Mouse (Mus musculus) cerebellum, postnatal 10 days (tissue): ENCODE measurements around the gene Cd3eap.

ENCODE experiments used
- DNase-seq, 2 experiments: peaks; one replicate each; pipeline ENCODE4 v3.0.0; 2021; ENCODE audit warnings: mixed read lengths in 2 of 2

Gene Cd3eap

DNA sequence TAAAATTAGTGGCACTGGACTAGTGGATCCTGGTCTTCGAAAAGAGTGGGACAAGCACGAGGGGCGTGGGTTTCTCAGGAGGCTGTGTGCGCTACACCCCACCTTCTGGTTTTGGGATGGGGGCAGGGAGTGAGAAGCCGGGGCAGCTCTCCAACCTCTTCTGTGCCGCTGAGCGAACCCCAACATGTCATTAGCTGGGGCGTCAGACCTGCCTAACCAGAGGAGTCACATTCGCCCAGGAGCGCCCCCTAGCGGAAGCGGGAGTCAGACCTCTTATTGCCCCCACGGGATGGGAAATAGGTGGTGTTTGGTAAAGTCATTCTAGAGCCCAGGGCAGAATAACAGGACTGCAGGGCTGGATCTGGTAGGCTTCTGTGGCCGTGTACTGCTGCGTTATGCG lies 2.4 kb upstream of the Cd3eap start:
- DNase-seq, result peak; percentile 79 to 82

DNA sequence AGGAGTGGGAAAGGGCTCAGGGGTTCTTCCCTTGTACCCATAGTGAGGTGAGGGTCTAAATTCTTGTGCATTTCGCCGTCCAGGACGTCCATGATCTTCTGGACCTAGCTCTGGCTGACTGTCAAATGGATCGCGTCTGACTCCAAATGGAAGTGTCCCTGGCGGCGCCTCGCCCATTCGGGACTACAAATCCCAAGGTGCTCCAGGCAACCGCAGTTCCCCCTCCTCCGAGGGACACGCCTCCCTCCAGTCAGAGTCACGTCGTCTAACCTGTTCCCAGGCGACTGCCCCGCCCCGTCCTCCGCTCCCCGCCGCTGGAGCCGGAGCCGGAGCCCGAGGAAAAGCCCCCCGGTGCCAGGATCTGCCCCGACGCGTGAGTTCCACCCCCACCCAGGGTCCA lies 1.7 kb upstream of the Cd3eap start:
- DNase-seq, result peak; percentile 91 to 92

- DNase-seq, result peak; percentile 77
Observed at GRCm38 (mm10) chr7:19359892-19360641, 784 bp upstream of the Cd3eap start.

- DNase-seq, result no peak
Observed at GRCm38 (mm10) chr7:19358634-19359033, 649 bp downstream of the Cd3eap start.

GRCm38 (mm10) chr7:19357381-19358375 lies 1.6 kb downstream of the Cd3eap start:
- DNase-seq, result no peak

- no peak for DNase-seq
Observed at GRCm38 (mm10) chr7:19356311-19356710, 3.0 kb downstream of the Cd3eap start.

GRCm38 (mm10) chr7:19354991-19355390 lies 4.3 kb downstream of the Cd3eap start:
- no peak for DNase-seq

DNA sequence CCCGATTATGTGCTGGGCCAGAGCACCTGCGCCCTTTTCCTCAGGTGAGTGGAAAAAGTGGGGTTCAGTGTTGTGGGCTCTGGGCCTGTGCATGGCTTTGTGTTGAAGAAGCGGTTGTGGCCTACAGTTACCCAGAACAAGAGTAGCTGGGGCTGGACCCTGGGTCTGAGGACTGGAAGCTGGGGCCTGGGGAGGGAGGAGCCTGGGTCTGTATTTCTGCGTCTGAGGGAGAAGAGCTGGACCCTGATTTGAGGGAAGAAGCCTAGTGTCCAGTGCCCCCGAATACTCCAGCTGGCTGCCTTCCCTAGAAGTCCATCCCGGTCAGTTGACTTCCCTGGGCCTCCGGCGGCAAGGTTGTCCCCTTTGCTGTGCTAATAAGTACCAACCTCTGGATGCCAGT lies 9.1 kb downstream of the Cd3eap start:
- DNase-seq, result no peak

DNA sequence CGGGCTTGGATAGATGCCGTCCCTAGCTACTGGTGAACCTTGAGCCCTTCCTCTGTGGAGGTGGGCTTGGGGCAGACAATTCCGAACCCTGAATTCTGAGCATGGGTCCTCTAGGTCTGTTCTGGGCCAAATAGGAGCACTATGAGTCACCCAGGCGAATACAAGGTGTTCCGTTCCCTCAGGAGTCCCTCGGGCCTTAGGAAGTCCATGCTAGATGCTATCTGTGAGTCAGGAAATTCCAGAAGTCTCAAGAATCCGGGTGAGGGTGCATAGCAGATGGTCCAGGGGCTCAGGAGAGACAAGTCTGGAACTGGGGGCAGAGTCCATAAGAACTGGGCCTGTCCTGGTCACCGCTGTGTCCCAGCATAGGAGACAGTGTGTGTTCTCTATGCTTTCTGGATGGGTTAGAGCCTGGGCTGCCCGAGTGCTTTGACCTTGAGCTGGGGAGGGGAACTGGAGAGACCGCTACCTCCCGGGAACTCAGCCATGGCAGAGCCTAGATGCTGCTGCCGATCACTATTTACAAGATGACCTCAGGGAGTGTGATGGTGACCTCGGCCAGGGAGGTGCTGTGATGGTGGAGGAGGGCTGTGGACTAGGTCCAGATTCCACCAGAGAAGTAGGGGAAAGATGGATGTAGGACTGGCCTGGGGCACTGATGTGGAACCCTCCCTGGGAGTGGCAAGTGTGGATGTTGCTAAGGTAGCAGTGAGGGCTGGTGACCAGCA lies 9.9 kb downstream of the Cd3eap start:
- DNase-seq, result no peak

DNA sequence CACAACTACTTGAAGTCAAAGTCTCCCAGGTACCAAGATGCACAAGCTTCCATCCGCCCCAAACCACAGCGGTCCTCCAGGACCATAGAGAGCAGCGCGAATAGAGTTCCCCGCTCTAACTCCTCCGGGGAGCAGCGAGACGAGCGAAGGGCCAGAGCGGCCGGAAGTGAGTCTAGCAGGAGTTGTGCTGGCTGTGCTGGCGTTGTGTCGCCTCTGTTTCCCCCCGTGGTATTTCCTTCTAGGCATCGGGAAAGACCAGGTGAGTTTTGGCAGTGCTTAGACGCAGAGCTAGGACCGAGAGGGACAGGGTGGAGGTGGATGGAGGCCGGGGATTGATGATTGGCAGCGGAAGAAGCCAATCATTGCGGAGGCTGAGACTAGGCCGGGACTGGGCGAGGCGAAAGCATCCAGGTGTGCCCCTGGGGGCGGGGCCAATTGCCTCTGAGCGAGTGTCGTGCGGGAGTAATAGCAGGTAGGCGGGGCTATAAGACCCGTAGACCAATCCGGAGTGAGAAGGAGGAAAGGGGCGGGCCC lies 14.3 kb downstream of the Cd3eap start:
- DNase-seq, result peak; percentile 98 to 99

DNA sequence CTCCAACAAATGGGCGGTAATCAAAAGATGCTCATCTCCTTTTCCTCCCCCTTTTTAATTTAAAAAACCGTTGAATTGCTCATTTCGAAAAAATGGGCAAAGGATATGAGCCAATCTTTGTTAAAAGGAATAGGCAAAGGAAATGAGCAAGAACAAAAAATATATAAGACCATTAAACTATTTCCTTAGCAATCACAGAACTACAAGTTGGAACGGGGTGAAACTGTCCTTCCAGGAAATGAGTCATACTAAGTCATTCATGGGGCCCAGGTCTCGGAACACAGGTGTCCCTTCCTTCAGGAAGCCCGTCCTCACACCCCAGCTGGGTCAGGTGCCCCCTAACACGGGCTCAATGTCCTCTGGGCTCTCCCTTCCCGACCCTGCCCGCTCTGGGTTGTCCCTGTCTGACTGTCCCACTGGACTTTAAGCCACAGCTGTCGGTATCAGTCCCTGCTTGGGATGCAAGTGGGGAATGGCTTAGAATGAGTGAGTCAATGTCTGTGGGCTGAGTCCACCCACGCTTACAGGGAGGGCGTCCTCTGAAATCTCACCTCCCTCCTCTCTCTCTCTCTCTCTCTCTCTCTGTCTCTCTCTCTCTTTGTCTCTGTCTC lies 14.9 kb downstream of the Cd3eap start, which contains the start of gene Ercc1:
Gene Ercc1 (plus strand): TSS at position 542 of the 611 bp plus-strand sequence.
- DNase-seq, result peak; percentile 37 to 42

DNA sequence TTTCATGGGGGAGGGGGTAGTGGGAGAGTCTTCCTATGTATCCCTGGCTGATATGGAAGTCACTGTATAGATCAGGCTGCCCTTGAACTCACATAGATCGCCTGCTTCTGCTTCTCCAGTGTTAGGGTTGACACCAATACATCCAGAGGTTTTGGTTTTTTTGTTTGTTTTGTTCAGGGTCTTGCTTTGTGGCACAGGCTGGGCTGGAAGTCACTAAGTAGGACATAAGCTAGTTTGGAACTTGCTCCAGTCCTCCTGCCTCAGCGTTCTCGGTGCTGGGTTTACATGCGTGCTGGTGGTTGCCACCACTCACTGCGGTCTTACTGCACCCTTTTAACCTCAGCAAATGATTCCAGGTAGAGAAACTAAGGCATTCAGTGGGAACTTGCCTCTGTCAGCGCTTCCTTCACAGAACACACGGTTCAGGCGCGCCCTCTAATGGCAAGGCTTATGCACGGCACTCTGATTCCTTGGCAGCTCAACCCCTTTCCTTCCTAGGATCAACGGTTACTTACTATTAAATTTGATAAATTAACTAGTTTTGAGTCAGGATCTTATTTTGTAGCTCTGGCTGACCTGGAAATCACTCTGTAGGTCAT lies 16.0 kb downstream of the Cd3eap start:
- DNase-seq, result peak; percentile 87

- peak; percentile 94 to 96 for DNase-seq
Observed at GRCm38 (mm10) chr7:19342481-19343027, 16.7 kb downstream of the Cd3eap start.

- DNase-seq, result peak; percentile 52 to 56
Observed at GRCm38 (mm10) chr7:19341761-19342409, 17.4 kb downstream of the Cd3eap start.

DNA sequence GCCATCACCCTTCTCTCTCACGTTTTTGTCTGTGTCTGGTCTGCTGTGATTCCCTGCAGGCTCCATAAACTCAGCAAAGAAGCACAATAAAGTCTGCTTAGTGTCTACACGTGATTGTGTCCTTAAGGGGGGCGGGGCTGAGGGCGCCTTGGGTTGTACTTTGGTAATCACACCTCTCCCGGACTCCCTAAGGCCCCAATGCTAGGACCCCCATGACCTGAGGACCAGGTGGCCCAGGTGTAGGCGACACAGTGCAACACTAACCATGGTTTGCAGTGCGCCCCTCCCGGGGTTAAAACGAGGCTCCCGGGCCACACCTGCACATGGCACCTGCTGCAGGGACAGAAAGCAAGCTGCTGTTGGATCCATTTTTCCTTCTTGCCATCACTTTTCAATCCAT lies 18.0 kb downstream of the Cd3eap start:
- DNase-seq, result no peak

GRCm38 (mm10) chr7:19338596-19338995 lies 20.7 kb downstream of the Cd3eap start:
- DNase-seq, result no peak

GRCm38 (mm10) chr7:19338060-19338459 lies 21.2 kb downstream of the Cd3eap start:
- DNase-seq, result no peak

- DNase-seq, result no peak
Observed at GRCm38 (mm10) chr7:19337122-19337521, 22.2 kb downstream of the Cd3eap start.

DNA sequence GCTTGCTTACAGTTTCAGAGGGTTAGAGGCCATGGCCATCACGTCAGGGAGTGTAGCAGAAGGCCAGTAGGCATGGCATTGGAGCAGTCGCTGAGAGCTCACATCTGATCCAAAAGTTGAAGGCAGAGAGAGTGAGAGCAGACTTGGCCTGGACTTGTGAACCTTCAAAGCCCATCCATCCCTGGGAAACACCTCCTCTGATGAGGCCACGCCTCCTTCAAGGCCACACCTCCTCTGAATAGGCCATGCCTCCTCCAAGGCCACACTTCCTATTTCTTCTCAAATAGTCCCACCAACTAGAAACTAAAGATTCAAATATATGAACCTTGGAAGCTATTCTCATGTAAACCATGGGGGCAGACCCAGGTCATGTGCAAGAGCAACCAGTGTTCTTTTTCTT lies 23.7 kb downstream of the Cd3eap start:
- DNase-seq, result no peak

DNA sequence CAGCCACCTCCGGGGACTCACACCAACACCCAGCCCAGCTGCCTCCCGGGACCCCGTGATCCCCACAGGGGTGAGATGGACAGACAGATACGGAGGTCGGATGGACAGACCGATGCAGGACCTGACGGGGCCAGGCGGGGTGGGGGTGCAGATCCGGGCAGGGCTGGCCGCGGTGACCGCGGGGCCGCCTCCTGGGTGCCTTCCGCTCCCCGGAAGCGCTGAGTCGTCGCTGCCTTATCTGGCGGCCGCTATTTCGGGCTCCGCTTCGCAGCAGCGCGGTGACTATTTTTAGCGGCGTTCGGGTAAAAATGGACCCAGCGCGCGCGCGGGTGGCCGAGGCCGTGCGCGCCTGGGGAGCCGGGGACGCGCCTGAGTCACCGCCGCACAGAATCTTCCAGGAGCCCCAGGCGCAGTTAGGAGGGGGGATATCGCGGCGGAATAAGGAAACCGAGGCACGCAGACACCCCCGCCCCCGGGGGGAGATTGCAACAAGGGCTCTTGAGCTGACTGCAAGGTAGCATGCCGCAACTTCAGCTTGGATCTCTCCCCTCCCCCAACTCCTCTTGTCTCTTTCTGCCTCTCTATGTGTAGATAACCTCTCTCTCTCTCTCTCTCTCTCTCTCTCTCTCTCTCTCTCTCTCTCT lies 26.5 kb downstream of the Cd3eap start:
- DNase-seq, result peak; percentile 81
